Mouse (Mus musculus): ENCODE data around the gene Tspan3.

Gene Tspan3

GRCm38 (mm10) chr9:56165377-56165776 is at the start of gene Tspan3:
Tspan3 (minus strand) TSS chr9:56165477.
- no peak for DNase-seq (ENCODE audit: low spot score)

DNA sequence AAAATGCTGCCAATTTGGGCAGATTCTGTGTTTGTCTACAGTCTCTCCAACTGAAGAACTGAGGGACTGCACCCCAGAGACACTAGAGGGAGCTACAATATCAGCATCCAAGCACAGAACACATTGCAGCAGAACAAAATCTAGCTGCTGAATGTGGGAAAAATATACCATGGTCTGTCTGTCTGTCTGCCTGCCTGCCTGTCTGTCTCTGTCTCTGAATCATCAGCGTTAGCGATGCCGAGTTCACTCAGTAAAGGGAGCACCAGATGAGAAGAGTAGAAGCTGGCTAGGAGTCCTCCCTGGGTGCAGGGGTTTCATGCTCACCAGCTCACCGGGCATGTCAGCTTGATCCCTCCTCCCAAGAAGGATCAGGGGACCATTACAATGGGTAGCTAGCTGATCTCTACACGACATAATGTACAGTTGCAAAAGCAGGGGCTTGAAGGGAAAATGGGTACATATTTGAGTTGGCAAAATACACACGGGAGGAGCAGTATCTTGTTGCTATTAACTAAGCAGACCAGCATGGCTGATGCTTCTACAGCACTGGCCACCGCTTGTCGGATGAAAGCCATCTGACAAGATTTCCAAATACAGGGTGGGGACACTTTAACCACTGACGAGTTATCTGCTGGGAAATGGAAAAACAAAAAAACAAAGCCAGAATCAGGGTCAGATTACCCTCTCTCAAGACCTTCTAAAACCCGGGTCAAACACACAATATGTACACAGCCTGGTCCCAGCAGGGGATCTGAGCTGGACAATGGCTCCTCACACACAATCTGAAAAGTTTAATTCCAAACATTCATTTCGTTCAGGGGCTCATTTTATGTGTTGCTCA is 48.4 kb upstream of the Tspan3 start:
- peak; percentile 76 for DNase-seq (ENCODE audit: low spot score)

GRCm38 (mm10) chr9:56208817-56209216 is 43.5 kb upstream of the Tspan3 start:
- DNase-seq (ENCODE audit: low spot score): no peak

GRCm38 (mm10) chr9:56207516-56207915 is 42.2 kb upstream of the Tspan3 start:
- DNase-seq (ENCODE audit: low spot score): no peak

- DNase-seq (ENCODE audit: low spot score): no peak
Measured at GRCm38 (mm10) chr9:56207083-56207482, 41.8 kb upstream of the Tspan3 start.

DNA sequence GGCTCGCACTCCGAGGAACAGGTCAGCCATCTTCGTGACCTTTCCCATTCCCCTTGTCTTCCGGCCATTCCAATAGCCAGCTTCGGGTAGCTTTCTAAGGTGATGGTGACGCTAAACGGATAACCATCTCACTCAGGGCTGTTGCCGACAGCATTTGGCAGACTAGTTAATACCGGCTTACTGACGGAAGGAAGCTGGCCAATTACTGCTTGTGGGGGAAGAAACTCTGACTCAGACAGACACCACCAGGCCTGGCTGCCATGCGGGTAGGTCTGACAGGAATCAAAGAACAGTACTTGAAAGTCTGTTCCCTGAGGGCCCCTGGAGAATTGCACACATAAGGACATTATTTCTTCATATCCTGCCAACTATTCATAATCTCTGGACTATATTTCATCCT is 40.1 kb upstream of the Tspan3 start:
- DNase-seq (ENCODE audit: low spot score): no peak

DNA sequence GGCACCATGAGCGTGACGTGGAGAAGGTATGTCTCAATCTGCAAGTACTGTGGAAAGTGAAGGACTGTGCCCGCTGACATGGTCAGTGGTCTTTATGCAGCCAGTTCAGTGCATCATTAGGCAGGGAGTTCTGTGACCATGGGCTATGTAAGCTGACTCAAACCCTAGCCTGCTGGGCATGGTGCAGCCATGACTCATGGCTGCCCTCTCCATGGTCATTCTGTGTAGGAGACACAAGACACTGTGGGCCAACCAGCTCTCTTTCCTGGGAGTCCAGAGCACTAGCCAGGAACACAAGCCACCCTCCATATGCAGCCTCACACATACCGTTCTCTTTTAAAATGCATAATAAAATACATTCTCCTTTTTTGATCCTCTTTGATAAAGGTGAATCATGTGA is 39.0 kb upstream of the Tspan3 start:
- no peak for DNase-seq (ENCODE audit: low spot score)

DNA sequence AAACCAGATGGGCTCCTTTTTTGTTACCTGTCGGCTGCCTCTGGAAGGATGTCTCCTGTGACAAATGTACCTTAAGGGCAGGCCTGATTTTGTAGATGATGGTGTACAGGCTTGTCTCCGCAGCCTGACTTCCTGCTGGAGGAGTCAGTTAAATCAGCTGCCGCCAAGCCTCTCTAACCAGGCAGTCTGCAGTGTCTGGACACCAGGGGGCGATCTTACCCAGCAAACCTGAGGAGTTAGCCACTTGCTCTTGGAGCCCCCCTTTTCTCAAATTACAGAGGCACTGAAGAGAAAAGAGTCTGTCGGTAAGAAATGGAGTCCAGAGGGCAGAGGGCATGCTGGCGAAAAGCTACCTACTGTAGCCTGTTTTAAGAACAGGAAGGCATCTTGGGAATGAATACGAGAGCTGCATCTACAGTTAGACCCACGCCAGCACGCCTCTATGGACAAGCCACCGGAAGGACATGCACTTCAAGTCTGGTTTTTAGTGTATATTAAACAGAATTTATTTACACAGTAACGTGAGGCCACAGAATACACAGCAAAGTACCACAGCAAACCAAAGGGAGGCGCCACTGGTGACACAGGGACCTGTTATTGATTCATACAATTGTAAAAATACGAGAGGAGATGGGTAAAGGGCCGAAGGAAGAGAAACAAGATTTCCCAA is 35.5 kb upstream of the Tspan3 start:
- peak; percentile 68 for DNase-seq (ENCODE audit: low spot score)

DNA sequence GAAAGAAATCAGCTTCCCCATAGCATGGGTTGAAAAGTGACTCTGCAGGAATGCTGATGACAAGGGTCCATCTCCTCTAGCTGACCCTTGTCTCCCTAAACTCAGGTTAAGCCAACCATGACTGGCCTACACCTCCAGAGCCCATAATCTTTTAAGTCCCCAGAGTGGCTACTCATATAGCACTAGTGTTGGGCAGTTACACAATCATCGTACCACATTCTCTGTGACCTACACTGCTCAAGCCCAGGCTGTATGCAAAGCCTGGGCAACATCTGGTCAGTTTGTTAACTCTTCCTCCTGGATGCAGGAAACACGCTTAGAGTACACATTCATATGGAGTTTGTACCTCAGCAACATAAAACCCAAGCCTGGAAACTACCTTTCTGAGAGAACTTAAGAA is 34.9 kb upstream of the Tspan3 start:
- no peak for DNase-seq (ENCODE audit: low spot score)

DNA sequence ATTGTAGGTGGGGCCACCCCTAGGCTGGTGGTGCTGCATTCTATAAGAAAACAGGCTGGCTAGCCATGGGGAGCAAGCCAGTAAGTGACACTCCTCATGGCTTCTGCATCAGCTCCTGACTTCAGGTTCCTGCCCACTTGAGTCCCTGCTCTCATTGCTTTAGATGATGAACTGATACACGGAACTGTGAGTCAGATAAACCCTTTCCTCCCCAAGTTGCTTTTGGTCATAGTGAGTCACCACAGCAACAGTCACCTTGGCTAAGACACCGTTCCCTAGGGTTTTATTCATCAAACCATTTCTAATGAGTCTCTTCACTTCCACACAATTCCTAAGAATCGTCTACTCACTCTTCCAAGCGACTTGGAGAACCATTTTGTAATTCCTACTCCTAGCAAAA is 31.6 kb upstream of the Tspan3 start:
- DNase-seq (ENCODE audit: low spot score): no peak

GRCm38 (mm10) chr9:56195193-56195592 is 29.9 kb upstream of the Tspan3 start:
- DNase-seq (ENCODE audit: low spot score): no peak

- DNase-seq (ENCODE audit: low spot score): no peak
Measured at GRCm38 (mm10) chr9:56191498-56192455, 26.5 kb upstream of the Tspan3 start.

- no peak for DNase-seq (ENCODE audit: low spot score)
Measured at GRCm38 (mm10) chr9:56180118-56180781, 15.0 kb upstream of the Tspan3 start.

- DNase-seq (ENCODE audit: low spot score): no peak
Measured at GRCm38 (mm10) chr9:56179416-56180117, 14.3 kb upstream of the Tspan3 start.

DNA sequence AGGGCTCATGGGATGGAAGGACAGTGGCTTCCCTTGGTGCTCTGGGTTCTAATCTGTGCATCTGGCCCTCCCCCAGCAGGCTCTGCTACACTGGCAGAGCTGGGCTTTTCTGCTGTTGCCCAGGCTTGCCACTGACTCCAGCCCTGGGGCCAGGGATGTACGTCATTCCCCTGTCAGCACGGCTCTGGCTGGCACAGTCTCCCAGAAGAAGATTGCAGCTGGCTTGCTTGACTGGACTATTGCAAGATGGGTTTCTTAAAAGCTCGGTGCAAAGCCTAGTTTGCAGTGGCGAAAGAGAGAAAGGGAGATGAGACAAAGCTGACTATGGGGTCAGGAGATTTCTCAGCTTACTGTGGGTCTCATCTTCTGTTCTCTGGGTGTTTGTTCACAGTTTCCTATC is 12.1 kb upstream of the Tspan3 start:
- peak; percentile 87 for DNase-seq (ENCODE audit: low spot score)

DNA sequence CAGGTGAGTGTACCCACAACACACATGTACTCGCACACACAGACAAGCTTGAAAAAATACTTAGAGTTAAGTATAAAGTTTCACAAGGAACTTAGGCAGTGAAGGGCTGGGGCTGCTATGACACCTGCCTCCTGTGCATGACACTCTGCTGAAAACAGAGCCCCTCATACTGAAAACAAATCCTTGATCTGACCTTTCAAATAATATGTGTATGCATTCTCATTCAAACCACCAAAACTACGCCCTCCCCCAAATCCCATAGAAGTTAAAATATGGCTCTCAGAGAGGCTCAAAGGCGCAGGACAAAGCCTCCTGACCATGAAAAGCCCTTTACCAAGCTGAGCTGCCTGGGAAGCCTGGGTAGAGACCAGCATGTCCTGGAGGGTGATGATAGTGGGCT is 10.0 kb upstream of the Tspan3 start:
- DNase-seq (ENCODE audit: low spot score): no peak

- no peak for DNase-seq (ENCODE audit: low spot score)
Measured at GRCm38 (mm10) chr9:56167690-56168089, 2.4 kb upstream of the Tspan3 start.

DNA sequence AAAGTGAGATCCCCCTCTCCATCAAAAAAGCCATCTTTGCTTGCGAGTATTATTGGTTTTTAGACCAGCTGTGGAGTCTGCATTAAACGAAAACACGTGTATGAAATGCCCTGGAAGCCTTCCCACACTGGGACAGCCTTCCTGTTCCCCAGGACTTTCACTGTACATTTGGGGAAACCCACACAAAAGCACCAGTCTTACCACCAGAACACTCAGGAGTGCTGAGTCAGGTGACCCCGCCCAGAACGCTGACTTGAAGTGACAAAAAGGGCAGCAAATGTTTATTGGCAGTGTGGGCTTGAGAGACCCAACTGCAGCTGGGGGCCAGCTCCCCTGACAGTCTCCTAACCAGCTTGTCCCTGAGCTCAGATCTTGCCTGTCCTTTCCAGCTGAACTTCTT is 884 bp upstream of the Tspan3 start:
- peak; percentile 12 for DNase-seq (ENCODE audit: low spot score)

- peak; percentile 76 for DNase-seq (ENCODE audit: low spot score)
Measured at GRCm38 (mm10) chr9:56160341-56161141, 4.7 kb downstream of the Tspan3 start.

- DNase-seq (ENCODE audit: low spot score): peak; percentile 12
Measured at GRCm38 (mm10) chr9:56159456-56159855, 5.8 kb downstream of the Tspan3 start.

Measured in adipocyte (in vitro differentiated cells).